Mouse (Mus musculus): ENCODE data around the gene BC048403. TPM values are rescaled to one million over a fixed set of nuclear protein-coding genes. Genes with fewer than 3 reads are reported as not detected.

The BC048403 gene
- polyA plus RNA-seq, 1 experiment from 2014 or later: 2.7 TPM

- H3K27me3 ChIP-seq (replicated peaks): no peaks in the 10 kb centered on the region
- H3K4me2 ChIP-seq: no peak overlapping the region
- H3K4me1 ChIP-seq: 0 out of 2 replicates have a peak, but pooled peaks cover 6% of the 10 kb centered on the region
- H3K4me3 ChIP-seq (replicated peaks): no peak overlapping the region
- 91% methylated on average over 17 of the region's 17 CpGs for WGBS
- ATAC-seq (ENCODE audit: insufficient read depth, low FRiP score, low read depth): no peak
- H3K36me3 ChIP-seq: 0 out of 2 replicates have a peak, but pooled peaks cover 3% of the 10 kb centered on the region
- no peak overlapping the region for H3K9ac ChIP-seq
- no peaks in the 10 kb centered on the region for H3K9me3 ChIP-seq
- no peak overlapping the region for H3K27ac ChIP-seq
Measured at GRCm38 (mm10) chr10:121792661-121793060, 52.9 kb downstream of the BC048403 start.

- no peak overlapping the region for H3K4me2 ChIP-seq
- no peaks in the 10 kb centered on the region for H3K9me3 ChIP-seq
- H3K4me3 ChIP-seq (replicated peaks): no peak overlapping the region
- 88% methylated on average over 12 of the region's 12 CpGs for WGBS
- no peak overlapping the region for H3K27ac ChIP-seq
- 0 out of 2 replicates have a peak, but pooled peaks cover 3% of the 10 kb centered on the region for H3K36me3 ChIP-seq
- H3K27me3 ChIP-seq (replicated peaks): no peaks in the 10 kb centered on the region
- H3K4me1 ChIP-seq: 0 out of 2 replicates have a peak, but pooled peaks cover 6% of the 10 kb centered on the region
- no peak overlapping the region for H3K9ac ChIP-seq
- no peak for ATAC-seq (ENCODE audit: insufficient read depth, low FRiP score, low read depth)
Measured at GRCm38 (mm10) chr10:121794486-121794885, 54.7 kb downstream of the BC048403 start.

GRCm38 (mm10) chr10:121796027-121796802 is 56.5 kb downstream of the BC048403 start:
- Histone ChIP-seq H3K27ac (peak overlapping the region; percentile 26), H3K9ac (no peak overlapping the region), H3K27me3 (replicated peaks) (no peaks in the 10 kb centered on the region), H3K4me3 (replicated peaks) (no peak overlapping the region), H3K36me3 (0 out of 2 replicates have a peak, but pooled peaks cover 3% of the 10 kb centered on the region), H3K4me1 (0 out of 2 replicates have a peak, but pooled peaks cover 6% of the 10 kb centered on the region), H3K4me2 (peak overlapping the region; percentile 13; the same call in 1 of the 2 replicates), H3K9me3 (no peaks in the 10 kb centered on the region)
- WGBS: 61% methylated on average over 8 of the region's 8 CpGs
- ATAC-seq (ENCODE audit: insufficient read depth, low FRiP score, low read depth): peak; percentile 86

GRCm38 (mm10) chr10:121800041-121800440 is 60.3 kb downstream of the BC048403 start:
- no peak overlapping the region for H3K4me3 ChIP-seq (replicated peaks)
- H3K9me3 ChIP-seq: no peaks in the 10 kb centered on the region
- H3K36me3 ChIP-seq: no peaks in the 10 kb centered on the region
- no peak overlapping the region for H3K4me2 ChIP-seq
- ATAC-seq (ENCODE audit: insufficient read depth, low FRiP score, low read depth): no peak
- no peaks in the 10 kb centered on the region for H3K27me3 ChIP-seq (replicated peaks)
- WGBS: 93% methylated on average over 13 of the region's 13 CpGs
- 0 out of 2 replicates have a peak, but pooled peaks cover 6% of the 10 kb centered on the region for H3K4me1 ChIP-seq
- no peak overlapping the region for H3K27ac ChIP-seq
- no peak overlapping the region for H3K9ac ChIP-seq

Other genes with a start within 250 kb of the BC048403 start
- gene Tbk1, start 153.2 kb upstream of the BC048403 start, polyA plus RNA-seq (2015; fragmentation: Nextera tagmentation; extraction: Ambion mirVana): 30.1 and 33.1 TPM in 2 replicates
- gene Xpot, start 113.6 kb upstream of the BC048403 start, polyA plus RNA-seq (2015; fragmentation: Nextera tagmentation; extraction: Ambion mirVana): 54.4 and 55.5 TPM in 2 replicates
- gene D930020B18Rik, start 98.3 kb upstream of the BC048403 start, polyA plus RNA-seq (2015; fragmentation: Nextera tagmentation; extraction: Ambion mirVana): 0.89 and 1.0 TPM in 2 replicates

Measured in stomach, embryonic 15.5 days (tissue).